Mouse (Mus musculus) hindbrain, embryonic 10.5 days (tissue): Measurements from ENCODE around the gene Samd10. TPM values are rescaled to one million over a fixed set of nuclear protein-coding genes. Genes with fewer than 3 reads are reported as not detected.

Source experiments
- DNase-seq: peaks from one replicate; pipeline ENCODE4 v3.0.0-alpha.2; 2017; ENCODE audit warnings: low spot score
- H3K27ac ChIP-seq: fragments of 300-500 bp; sonication (generic); 2 replicates; pipeline ENCODE4 v1.5.1; 2016; ENCODE audit warnings: mild to moderate bottlenecking, moderate library complexity
- H3K27me3 ChIP-seq: fragments of 300-500 bp; sonication (generic); 2 replicates; pipeline ENCODE4 v1.6.1; 2016; ENCODE audit warnings: mild to moderate bottlenecking; ENCODE audit not compliant: poor library complexity, insufficient read depth, severe bottlenecking
- H3K36me3 ChIP-seq: fragments of 300-500 bp; sonication (generic); 2 replicates; pipeline ENCODE4 v1.6.1; 2016; ENCODE audit warnings: mild to moderate bottlenecking, moderate library complexity
- H3K4me1 ChIP-seq: fragments of 300-500 bp; sonication (generic); replicated peaks from 2 replicates; pipeline ENCODE4 v1.6.1; 2016; ENCODE audit warnings: mild to moderate bottlenecking
- H3K4me3 ChIP-seq: fragments of 300-500 bp; sonication (generic); 2 replicates; pipeline ENCODE4 v1.5.1; 2016; ENCODE audit warnings: mild to moderate bottlenecking, moderate library complexity
- H3K9me3 ChIP-seq: fragments of 300-500 bp; sonication (generic); 2 replicates; pipeline ENCODE4 v1.6.1; 2016; ENCODE audit warnings: mild to moderate bottlenecking, moderate library complexity
- WGBS: fragments of 180-500 bp; shearing (Covaris S2); methylation state at CpG from one replicate; pipeline ENCODE4 v1.1.7; 2016; 5-methylcytosine and 5-hydroxymethylcytosine counted together
- polyA plus RNA-seq: library from polyadenylated mRNA; unstranded; fragments of >200 nt; fragmentation: Nextera tagmentation; extraction: Ambion mirVana; gene quantifications from 2 replicates; pipeline ENCODE4 v1.2.1, GENCODE M21; 2016

Gene Samd10
- polyA plus RNA-seq, 1 experiment from 2014 or later = 72.6 TPM

- Histone ChIP-seq H3K36me3 (peaks cover 18% of the 10 kb centered on the region), H3K9me3 (no peaks in the 10 kb centered on the region), H3K27me3 (no peaks in the 10 kb centered on the region), H3K4me3 (no peak overlapping the region), H3K27ac (no peak overlapping the region), H3K4me1 (peaks cover 31% of the 10 kb centered on the region)
- WGBS = 86% methylated on average over 1 of the region's 1 CpGs
- no peak for DNase-seq
These were observed 19.3 kb downstream of the Samd10 start for GRCm38 (mm10) chr2:181579681-181580080.

- DNase-seq = no peak
- WGBS = 74% methylated on average over 5 of the region's 5 CpGs
- no peaks in the 10 kb centered on the region for H3K27me3 ChIP-seq
- H3K4me1 ChIP-seq = peaks cover 31% of the 10 kb centered on the region
- no peak overlapping the region for H3K4me3 ChIP-seq
- no peaks in the 10 kb centered on the region for H3K9me3 ChIP-seq
- H3K27ac ChIP-seq = no peak overlapping the region
- H3K36me3 ChIP-seq = peaks cover 18% of the 10 kb centered on the region
These were observed 20.0 kb downstream of the Samd10 start for GRCm38 (mm10) chr2:181578790-181579618.

DNA sequence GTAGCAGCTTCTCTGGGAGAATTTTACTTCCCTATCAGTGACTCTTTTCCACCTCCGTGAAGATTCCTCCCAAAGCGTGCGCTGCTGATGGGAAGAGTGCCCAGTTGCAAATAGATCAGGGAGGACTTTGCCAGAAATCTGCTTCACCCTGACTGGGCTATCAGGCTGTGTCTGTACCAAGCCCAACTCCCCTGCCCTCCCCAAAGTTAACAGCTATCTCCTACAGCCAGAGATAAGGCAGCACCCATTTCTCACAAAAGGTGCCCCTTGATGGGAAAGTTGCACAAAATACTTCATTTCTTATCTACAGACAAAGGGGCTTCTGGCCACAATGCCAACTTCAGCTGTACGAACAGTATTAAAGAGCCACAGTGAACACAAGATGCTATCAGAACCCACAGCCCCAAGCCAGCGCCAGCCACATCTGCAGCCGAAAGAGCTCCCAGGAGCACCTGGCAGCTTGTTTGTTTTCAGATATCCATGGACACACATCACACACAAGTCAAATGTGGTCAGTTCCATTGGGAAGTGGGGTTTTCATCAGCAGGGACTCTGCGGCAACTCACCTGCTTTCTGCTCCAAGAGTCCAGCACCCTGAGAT is 20.9 kb downstream of the Samd10 start:
- Histone ChIP-seq H3K36me3 (peaks cover 21% of the 10 kb centered on the region), H3K4me3 (no peak overlapping the region), H3K4me1 (peaks cover 31% of the 10 kb centered on the region), H3K9me3 (no peaks in the 10 kb centered on the region), H3K27ac (no peak overlapping the region), H3K27me3 (no peaks in the 10 kb centered on the region)
- no peak for DNase-seq
- WGBS = 84% methylated on average over 7 of the region's 7 CpGs

GRCm38 (mm10) chr2:181577126-181577525 is 21.9 kb downstream of the Samd10 start:
- Histone ChIP-seq H3K36me3 (peaks cover 30% of the 10 kb centered on the region), H3K9me3 (no peaks in the 10 kb centered on the region), H3K4me3 (no peak overlapping the region), H3K27ac (no peak overlapping the region), H3K4me1 (peaks cover 27% of the 10 kb centered on the region), H3K27me3 (no peaks in the 10 kb centered on the region)
- 76% methylated on average over 2 of the region's 2 CpGs for WGBS
- no peak for DNase-seq

DNA sequence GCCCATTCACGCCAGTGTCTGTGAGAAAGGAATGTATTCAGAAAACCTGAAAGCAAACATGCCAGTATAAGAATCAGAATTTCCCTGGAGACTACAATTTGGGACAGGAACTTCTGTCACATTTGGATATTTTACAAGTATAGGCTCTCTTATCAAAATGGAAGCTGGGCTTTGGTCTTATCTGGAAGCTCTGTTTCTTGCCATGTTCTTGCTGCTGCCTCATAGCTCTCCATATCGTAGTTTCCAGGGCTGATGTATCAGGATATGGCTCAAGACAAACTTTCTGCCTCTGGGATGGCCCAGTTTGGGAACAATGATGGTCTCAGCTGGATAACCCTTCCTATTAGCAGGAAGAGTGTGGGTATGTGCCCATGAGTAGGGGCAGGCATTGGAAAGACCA is 22.4 kb downstream of the Samd10 start:
- Histone ChIP-seq H3K9me3 (no peaks in the 10 kb centered on the region), H3K27me3 (no peaks in the 10 kb centered on the region), H3K4me1 (peaks cover 24% of the 10 kb centered on the region), H3K4me3 (no peak overlapping the region), H3K36me3 (peaks cover 32% of the 10 kb centered on the region), H3K27ac (no peak overlapping the region)
- WGBS = 88% methylated on average over 2 of the region's 2 CpGs
- no peak for DNase-seq

GRCm38 (mm10) chr2:181574921-181575545 is 24.0 kb downstream of the Samd10 start:
- WGBS = 92% methylated on average over 7 of the region's 7 CpGs
- Histone ChIP-seq H3K36me3 (peaks cover 32% of the 10 kb centered on the region), H3K4me1 (peaks cover 13% of the 10 kb centered on the region; the same call in 1 of the 2 replicates), H3K4me3 (no peak overlapping the region), H3K27ac (no peak overlapping the region), H3K27me3 (no peaks in the 10 kb centered on the region), H3K9me3 (no peaks in the 10 kb centered on the region)
- no peak for DNase-seq

GRCm38 (mm10) chr2:181573961-181574360 is 25.1 kb downstream of the Samd10 start:
- WGBS = 94% methylated on average over 9 of the region's 9 CpGs
- H3K27ac ChIP-seq = no peak overlapping the region
- H3K4me1 ChIP-seq = peaks cover 8% of the 10 kb centered on the region; the same call in 1 of the 2 replicates
- no peaks in the 10 kb centered on the region for H3K27me3 ChIP-seq
- H3K36me3 ChIP-seq = peaks cover 32% of the 10 kb centered on the region
- H3K4me3 ChIP-seq = no peak overlapping the region
- no peaks in the 10 kb centered on the region for H3K9me3 ChIP-seq
- no peak for DNase-seq

DNA sequence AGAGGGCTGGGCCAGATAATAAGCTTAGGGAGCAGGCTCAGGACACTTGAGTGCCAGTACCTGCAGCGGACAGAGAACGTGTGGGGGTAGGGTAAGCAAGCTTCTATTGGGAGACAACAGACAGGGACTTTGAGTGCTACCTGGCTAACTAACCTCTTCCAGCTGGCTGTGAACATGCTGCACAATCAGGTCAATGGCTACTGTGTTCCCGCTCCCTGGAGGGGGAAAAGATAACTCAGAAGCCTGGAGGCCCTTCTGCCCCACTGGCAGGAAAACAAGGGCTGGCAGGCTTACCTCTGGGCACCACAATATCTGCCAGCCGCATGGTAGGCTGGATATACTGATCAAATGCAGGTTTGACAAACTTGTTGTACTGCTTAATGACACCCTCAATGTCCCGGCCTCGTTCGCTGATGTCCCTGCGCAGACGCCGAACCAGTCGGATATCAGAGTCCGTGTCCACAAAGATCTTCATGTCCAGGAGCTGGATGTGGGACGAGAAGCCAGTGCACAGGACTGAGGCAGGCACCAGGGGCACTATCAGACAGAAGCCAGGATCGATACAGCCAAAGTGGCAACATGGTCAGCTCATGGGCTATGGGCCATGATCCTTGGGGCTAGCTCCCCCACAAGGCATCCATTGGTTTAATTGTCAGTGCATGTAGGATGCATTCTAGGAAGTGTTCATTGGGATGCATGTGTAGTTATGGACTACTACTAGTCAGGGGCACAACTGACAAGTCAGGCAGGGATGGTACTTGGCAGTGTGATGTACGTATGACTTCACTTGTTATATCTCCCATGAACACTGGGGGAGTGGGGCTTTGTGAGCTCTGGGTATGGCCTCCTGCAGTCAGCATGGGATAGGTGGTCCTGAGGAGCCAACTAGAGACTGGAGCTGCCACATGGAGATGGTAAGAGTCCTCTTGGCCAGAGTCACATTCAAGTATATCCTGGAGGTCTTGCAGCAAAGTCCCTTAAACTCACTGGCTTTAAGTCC is 25.8 kb downstream of the Samd10 start:
- Histone ChIP-seq H3K4me1 (peaks cover 8% of the 10 kb centered on the region; the same call in 1 of the 2 replicates), H3K4me3 (no peak overlapping the region), H3K27me3 (no peaks in the 10 kb centered on the region), H3K27ac (no peak overlapping the region), H3K36me3 (peaks cover 32% of the 10 kb centered on the region), H3K9me3 (no peaks in the 10 kb centered on the region)
- DNase-seq = no peak
- whole genome bisulfite sequencing = 91% methylated on average over 15 of the region's 15 CpGs

GRCm38 (mm10) chr2:181571941-181572670 is 26.9 kb downstream of the Samd10 start:
- H3K9me3 ChIP-seq = no peaks in the 10 kb centered on the region
- no peak for DNase-seq
- H3K4me1 ChIP-seq = peaks cover 5% of the 10 kb centered on the region; the same call in 1 of the 2 replicates
- H3K4me3 ChIP-seq = no peak overlapping the region
- peaks cover 32% of the 10 kb centered on the region for H3K36me3 ChIP-seq
- H3K27me3 ChIP-seq = no peaks in the 10 kb centered on the region
- no peak overlapping the region for H3K27ac ChIP-seq
- 89% methylated on average over 11 of the region's 11 CpGs for WGBS

- 72% methylated on average over 6 of the region's 6 CpGs for WGBS
These were observed 28.0 kb downstream of the Samd10 start for GRCm38 (mm10) chr2:181570921-181571595.

DNA sequence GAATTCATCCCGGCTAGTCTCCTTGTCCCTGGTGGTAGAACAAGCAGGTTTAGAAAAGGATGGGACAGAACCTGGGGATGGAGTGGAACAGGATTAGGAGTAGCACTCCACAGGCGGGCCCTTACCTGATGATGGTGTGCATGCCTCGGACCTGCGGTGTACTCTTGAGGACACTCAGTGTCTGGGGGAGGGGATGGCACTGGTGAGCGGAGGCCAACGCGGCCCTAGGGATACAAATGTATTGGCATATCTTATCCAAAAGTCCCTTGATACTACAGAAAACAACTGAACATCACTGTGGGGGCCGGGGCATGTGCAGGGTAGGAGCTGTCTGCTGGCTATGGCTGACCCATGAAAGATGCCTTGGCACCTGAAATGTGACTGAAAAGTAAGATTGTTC is 28.6 kb downstream of the Samd10 start:
- H3K9me3 ChIP-seq = no peaks in the 10 kb centered on the region
- no peaks in the 10 kb centered on the region for H3K27me3 ChIP-seq
- DNase-seq = no peak
- H3K4me1 ChIP-seq = peaks cover 5% of the 10 kb centered on the region; the same call in 1 of the 2 replicates
- H3K4me3 ChIP-seq = no peak overlapping the region
- 89% methylated on average over 8 of the region's 8 CpGs for WGBS
- peaks cover 32% of the 10 kb centered on the region for H3K36me3 ChIP-seq
- no peak overlapping the region for H3K27ac ChIP-seq

More at GRCm38 (mm10) chr2:181570921-181571595, 28.0 kb downstream of the Samd10 start:
- peaks cover 5% of the 10 kb centered on the region; the same call in 1 of the 2 replicates for H3K4me1 ChIP-seq
- no peaks in the 10 kb centered on the region for H3K27me3 ChIP-seq
- no peak overlapping the region for H3K27ac ChIP-seq
- H3K36me3 ChIP-seq = peaks cover 32% of the 10 kb centered on the region
- no peaks in the 10 kb centered on the region for H3K9me3 ChIP-seq
- no peak overlapping the region for H3K4me3 ChIP-seq
- DNase-seq = no peak
